Mouse (Mus musculus) brain, embryonic 14.5 days (tissue): ENCODE results near the gene Znhit6.

ENCODE experiments used
- CTCF ChIP-seq: fragments of 200-500 bp; IDR thresholded peaks from 2 replicates; pipeline ENCODE4 v1.5.1; 2012; ENCODE audit warnings: inconsistent platforms, mild to moderate bottlenecking, moderate library complexity, borderline replicate concordance; ENCODE audit not compliant: insufficient read depth, insufficient read length; ENCODE audit errors: extremely low read depth
- POLR2A ChIP-seq: fragments of 200-500 bp; IDR thresholded peaks from 2 replicates; pipeline ENCODE4 v1.6.1; 2012; ENCODE audit warnings: mild to moderate bottlenecking, inconsistent platforms, borderline replicate concordance; ENCODE audit not compliant: poor library complexity, insufficient read depth, insufficient read length, severe bottlenecking; ENCODE audit errors: extremely low read depth

- TF ChIP-seq POLR2A (no peak), CTCF (no peak)
Measured at GRCm38 (mm10) chr3:145654028-145654427, 78.0 kb downstream of the Znhit6 start.
